Mouse (Mus musculus): ENCODE data around the gene Rnf39.

The Rnf39 gene

DNA sequence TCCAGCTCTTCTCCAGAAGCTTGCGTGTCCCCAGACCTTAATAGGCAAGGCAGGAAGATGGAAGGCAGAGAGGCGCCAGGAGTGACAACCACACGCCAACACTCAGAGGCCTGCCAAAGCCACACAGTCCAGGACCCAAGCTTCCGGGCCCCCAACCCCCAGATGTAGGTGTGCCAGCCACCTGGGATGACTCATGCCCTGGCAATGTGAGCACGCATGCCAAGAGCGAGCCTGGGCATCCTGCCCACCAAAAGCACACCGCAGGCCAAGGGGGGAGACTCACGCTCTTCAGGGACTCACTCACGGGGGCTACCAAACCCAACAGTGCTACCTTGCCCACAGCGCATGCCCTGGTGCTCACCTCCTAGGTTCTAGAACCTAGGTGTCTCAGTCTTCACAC lies 327 bp upstream of the Rnf39 start:
- DNase-seq: peak; percentile 61

DNA sequence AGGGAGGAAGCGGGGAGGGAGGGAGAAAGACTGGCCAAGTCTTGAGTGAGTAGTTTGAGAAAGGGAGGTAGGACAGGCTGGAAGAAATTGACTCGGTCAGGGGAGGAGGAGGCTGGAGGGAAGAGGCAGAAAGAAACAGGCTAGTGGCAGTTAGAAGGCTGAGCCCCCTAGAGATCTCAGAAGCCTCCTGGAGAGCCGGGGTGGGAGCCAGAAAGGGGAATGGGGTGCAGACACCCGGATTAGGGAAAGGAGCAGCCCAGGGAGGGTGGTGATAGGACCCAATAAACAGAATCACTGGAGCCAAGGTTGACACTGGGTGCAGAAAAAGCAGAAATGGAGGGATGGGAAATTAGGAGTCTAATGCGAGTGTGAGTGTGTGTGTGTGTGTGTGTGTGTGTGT lies 973 bp downstream of the Rnf39 start:
- DNase-seq: no peak

DNA sequence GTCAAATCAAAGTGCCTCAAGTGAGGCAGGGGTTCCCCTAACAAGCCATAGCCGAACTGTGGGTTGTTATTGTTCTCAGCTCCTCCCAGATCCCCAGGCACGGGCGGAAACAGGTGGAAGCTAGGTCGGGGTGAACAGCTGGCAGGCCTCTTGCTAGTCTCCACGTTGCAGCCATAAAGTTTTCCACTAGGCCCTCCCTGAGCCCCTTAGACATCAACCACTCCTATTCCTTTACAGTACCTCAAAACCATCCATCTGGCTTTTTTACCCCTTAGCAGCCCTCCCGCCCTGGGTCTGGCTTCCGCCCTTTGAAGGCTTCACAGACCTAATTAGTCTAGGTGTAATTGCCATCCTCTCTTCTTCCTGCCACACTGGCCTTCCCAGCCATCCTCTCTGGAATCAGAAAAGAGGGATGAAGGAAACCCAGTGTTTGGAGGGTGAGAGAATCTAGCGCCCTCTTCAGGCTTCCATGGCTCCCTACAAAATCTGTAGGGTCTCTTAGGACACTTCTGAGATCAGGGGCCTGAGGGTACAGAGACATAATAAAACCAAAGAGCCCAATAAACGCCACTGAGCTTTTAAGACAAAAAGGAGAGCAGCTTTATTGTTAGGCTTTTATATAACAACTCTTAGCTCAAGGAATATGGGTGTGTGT lies 1.5 kb downstream of the Rnf39 start:
- DNase-seq: no peak

DNA sequence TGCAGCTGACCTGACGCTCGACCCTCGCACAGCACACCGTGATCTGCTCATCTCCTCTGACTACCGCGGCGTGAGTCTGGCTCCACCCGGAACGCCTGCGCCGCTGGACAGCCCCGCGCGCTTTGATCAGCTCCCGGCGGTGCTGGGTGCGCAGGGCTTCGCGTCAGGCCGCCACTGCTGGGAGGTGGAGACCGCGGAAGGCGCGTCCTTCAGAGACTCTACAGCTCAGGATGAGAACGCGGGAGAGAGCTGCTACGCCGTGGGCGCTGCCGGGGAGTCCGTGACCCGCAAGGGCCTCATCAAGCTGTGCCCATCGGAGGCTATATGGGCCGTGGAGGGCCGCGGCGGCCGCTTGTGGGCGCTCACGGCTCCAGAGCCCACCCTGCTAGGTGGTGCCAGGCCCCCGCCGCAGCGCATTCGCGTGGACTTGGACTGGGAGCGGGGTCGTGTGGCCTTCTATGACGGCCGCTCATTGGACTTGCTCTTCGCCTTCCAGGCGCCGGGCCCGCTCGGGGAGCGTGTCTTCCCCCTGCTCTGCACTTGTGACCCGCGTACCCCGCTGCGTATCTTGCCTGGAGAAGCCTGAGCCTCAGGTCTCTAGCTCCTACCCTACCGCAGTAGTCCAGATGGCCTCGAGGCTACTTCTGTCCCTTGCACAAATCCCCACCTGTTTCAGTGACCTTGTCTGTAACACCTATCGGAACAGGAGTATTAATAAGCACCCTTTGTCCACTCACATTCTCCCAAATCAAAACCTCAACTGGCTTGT lies 4.5 kb downstream of the Rnf39 start:
- peak; percentile 67 for DNase-seq

DNA sequence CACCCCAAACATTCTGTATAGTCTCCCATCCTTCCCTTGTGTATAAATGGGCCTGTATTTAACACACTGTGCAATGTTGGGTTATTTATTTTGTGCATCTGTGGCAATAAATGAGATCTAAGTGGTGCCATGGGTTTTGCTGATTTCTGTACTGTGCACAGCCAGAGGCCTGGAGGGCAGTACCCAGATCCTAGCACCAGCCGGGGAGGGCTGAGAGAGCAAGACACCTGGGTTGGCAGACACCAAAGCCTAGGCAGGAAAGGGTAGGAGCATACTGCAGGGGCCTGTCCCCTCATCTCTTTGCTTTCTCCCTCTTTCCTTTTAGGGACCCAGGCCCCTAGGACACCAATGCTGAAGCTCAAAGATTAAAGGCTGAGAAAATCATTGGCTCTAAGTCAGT lies 5.6 kb downstream of the Rnf39 start:
- DNase-seq: no peak

DNA sequence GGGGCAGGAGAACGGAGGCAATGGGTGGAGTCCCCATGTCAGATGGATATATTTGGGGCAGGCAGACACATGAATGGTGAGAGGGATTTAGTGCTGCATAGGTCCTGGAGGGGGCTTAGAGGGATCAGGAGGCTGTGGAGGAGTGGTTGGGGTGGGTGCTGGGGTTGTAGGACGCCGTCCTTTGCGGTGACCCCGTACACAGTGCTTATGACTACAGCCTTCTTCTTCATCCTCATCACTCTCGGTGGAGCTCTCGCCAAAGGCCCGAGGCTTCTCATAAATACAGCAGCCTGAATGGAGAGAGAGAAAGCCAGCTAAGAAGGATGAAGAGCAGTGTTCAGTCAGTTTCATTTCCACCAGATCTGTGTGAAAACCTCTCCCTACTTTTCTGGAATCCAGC lies 6.5 kb downstream of the Rnf39 start:
- DNase-seq: no peak

DNA sequence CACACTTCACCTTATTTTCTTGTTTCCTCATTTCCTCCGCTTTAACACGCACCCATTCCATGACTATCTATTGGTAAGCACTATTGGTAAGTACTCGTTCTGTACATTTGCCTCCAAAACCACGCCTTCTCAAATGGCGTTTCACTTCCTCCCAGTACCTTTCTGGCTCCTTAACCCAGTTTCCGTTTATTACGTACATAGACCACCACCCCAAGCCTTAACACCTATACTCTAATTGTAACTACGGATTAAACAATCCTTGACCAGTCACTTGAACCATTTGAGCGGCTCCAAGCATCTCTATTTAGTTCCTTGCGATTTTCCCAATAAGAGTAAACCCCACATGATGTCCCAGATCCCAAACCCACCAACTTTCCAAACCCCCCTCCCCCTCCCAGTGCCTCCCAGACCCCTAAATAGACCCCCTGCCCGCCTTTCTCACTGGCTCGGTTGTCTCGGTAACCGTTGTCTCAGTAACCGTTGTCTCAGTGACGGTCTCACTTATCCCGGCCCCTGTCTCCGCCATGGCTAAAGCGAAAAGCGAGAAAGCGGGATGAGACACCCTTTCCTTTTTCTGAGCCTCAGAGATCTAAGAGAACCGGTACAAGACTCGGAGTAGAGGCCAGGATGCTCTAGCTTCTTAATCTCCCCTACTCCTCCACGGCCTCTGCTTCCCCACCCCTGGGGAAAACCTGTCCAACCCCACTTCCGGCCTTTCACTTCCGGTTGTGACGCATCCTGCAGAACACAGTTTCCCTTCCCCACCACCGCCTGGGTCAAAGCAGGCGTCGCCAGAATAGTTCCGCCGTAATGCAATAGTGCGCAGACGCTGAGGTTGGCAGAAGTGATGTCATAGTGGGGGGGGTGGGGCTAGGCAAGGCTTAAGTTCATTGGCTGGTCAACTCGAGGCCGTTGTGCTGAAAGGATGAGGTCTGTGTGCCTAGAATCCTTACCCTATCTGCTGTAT lies 8.5 kb downstream of the Rnf39 start, which contains the start of gene Ppp1r11:
TSS of gene Ppp1r11 (minus strand) at position 761 of the 967 bp plus-strand sequence.
- DNase-seq: peak; percentile 97

DNA sequence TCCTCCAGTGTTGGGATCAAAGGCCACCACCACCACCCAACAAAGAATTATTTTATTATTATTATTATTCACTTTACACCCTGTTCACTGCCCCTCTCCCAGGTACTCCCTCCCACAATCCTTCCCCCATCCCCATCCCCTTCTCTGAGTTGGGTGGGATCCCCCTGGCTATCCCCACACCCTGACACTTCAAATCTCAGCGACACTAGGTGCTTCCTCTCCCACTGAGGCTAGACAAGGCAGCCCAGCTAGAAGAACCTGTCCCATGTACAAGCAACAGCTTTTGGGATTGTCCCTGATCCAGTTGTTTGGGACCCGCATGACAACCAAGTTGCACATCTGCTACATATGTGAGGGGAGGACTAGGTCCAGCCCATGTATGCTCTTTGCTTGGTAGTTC lies 9.9 kb downstream of the Rnf39 start:
- no peak for DNase-seq

DNA sequence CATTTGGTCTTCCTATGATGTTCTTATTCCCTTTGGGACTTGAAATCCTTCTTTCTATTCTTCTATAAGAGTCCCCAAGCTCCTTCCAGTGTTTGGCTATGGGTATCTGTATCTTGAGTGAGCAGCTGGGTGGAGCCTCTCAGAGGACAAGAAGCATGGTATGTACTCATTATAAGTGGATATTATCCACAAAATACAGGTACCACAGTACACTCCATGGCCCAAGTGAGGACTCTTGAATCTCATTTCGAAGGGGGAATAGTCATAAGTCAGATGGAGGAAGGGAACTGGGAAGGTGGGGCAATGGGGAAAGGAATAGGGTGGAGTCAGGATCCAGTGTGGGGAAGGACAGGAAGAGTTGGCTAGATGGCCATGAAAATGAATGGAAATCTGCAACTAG lies 10.3 kb downstream of the Rnf39 start:
- no peak for DNase-seq

DNA sequence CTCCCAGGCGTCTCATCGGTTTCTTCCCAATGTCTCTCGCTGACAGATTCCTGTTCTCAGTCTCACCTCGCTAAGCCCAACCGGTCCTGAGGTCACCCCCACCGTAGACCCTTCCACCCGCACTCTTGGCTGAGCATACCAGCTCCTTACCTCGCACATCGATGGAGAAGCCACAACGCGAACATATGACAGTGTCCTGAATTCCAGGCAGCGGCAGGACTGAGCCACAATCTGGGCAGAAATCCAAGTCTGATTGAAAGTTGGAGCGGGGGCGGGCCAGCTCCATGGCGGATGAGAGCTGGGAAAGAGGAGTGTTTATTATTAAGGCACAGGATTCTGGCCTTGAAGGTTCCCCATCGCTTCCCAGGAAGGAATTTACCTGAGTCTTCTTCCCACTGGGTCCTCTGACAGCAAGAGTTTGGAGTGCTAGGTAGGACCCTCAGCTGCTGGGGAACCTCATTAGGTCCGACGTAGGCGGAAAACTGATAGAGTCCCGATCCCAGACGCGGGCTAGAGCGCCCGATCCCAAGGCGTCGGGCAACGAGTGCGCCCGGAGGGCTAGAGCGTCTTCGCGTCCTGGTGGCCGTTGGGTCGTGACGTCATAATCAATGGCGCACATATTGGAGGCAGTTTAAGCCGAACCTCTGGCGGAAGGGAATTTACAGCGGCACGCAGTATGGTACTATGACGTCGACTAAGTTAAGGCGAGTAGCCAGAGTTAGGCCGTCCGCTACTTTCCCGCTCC lies 15.5 kb downstream of the Rnf39 start, which contains the start of the genes Znrd1 and Znrd1as:
TSS of gene Znrd1 (minus strand) at position 561 of the 745 bp plus-strand sequence.
TSS of gene Znrd1as (plus strand) at position 594 of the 745 bp plus-strand sequence.
- peak; percentile 98 for DNase-seq

DNA sequence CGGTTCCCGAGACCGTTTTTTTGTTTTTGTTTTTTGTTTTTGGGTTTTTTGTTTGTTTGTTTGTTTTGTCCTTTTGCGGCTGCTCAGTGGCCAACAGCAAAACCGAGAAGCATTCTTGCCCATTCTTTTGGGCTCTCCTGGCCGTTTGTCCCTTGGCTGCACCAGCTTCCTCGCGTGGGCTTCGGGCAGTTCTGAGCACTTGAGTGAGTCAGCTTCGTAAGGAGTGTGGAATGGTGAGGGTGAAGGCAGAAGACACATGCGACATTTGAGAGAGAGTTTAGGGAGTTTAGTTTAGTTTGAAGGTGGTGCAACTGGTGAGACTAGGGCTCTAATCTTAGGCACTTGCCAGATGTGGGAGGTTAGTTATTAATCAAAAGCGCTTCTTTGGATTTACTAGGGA lies 16.2 kb downstream of the Rnf39 start:
- no peak for DNase-seq

DNA sequence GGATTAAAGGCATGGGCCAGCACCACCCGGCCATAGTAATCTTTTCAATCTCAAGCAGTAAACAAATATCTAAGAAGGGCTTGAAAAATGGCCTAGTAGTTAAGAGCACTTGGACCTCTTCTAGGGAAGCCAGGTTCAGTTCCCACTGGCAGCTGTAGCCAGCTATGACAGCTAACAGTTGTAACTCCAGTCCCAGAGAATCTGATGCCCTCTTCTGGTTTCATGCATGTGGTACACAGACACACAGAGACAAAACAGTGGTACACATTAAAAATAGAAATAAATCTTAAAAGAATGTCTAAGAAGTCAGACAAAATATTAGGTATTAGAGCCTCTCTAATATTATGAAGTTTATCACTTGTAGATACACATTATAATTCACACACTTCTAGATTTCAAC lies 18.4 kb downstream of the Rnf39 start:
- DNase-seq: no peak

DNA sequence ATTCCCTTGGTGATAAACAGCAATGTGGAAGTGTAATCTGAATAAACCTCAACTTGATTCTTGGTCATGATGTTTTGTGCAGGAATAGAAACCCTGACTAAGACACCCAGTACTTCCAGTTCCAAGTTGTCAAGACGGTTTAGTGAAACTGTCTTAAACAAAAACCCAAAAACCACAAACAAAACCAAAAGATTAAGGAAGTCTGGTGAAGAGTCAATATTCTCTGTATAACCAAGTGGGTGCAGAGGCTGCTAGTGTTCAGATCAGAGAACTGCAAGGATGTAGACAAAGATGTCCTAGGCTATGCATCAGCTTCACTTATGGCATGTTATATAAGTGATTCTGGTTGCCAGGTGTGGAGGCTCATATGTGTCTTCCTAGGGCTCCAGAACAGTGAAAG lies 24.2 kb downstream of the Rnf39 start:
- DNase-seq: no peak

DNA sequence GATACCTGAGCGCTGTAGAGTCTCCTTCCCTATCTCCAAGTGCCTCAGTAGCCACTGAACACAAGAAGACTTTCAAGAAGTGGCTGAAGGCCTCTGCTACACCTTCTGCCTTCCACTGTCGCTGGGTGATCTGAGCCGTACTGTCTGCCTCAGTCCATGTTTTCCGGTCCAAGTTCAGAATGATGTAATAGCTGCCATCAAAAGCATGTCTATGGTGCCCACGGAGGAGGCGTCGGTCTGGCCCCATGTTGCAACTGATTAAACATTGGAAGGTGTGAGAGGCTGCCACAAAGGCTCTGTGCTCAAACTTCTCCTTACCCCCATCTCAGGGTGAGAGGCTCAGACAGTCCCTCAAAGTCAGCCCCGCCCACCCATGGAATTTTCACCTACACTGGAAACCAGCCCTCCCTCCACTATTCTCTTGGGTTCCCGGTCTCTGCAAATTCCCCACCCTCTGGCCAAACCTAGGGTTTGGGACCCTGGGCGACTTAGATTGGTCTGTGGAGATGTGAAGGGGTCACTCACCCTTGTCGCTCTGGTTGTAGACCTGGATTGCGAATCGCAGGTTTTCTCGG lies 27.7 kb downstream of the Rnf39 start:
- DNase-seq: no peak

DNA sequence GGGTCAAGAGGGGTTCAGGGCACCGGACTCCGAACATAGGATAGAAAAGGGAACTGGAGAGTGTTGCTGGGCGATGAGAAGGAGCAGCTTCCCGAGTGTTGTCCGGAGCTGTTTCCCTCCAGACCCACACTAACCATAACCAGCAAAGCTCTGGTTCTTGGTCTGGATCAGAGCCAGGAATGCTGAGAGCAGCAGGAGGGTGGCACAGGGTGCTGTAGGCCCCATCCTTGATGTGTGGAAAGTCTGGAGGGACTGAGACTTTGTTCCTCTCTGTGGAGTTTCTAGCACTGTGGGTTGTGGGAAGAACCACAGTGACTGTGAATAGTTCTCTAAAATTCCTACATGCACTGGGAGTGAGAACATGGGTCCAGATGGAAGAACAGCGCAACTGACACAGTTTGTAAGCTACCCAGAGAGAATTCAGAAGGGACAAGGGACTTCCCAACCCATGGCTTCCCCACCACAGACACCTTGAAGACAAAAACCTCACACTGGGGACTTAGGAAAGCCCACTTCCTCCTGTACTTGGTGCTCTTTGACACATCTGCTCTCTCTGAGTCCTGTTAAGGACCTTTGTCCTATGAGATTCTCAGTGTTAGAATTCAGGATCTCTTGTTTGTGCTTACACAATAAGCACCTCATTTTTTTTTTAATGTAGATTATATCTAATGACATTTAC lies 28.6 kb downstream of the Rnf39 start:
- DNase-seq: no peak

DNA sequence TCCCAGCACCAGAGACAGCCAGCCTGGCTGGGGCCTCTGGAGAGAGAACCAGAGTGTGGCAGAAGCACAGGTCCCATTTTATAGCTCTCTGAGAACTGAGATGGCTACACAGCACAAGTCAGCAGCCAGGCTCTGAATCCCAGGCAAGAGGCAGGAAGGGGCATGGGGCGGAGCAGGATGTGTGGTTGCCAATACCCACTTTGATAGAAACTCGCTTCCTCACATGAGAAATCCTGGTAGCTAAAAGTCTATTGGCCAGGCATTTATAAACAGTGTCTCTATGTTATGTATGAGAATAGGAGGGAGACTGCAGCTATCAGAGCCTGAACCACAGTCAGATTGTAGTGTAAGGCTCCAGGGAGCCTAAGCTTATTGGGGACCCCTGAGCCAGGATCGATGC lies 30.1 kb downstream of the Rnf39 start:
- no peak for DNase-seq

DNA sequence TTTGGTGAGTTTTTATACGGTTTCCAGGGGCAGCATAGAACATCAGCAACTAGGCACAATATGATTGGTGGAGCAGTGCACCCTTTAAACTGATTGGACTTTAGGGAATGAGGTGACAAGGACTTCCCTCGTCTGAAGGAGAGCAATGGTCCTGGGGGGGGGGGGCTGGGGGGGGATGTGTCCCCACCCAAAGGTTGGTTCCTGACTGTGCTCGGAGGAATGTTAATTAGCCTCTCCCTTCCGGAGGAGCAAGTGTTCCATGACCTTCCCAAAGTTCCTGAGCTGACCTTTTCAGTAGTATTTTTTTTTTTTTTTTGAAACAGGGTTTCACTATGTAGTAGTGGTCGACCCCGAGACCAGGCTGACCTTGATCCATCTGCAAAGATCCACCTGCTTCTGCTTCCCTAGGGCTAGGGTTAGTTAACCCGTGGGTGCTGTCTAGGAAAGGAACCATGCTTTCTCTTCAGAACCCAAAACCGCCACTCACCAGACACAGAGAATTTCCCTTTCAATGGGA lies 30.6 kb downstream of the Rnf39 start:
- no peak for DNase-seq

DNA sequence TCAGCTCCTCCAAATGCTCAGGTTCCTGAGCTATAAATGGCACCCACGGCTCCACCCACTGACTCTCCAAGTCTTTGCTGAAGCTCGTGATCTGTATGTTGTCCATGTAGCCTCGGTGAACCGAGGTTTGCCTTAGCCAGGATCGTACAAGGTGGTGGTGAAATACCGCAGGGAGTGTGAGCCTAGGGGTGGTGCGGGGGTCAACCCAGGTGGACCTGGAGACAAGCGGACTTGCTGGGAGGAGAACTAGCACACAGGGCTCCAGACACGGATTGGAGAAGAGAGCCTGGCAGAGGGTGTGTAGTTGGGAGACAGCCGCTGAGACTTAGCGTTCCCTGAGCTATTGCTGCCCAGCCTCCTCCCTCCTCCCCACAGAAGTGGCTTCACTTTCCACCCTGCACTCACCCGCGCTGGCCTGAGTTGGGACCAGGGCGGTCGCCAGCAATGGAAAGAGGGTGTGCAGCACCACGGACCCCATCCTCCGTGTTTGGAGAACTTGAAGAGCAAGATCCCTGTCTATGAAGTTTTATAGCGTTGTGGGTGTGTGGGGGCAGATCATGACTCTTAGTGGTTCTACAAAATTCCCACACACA lies 38.6 kb downstream of the Rnf39 start, which contains the start of gene 2410137M14Rik:
TSS of gene 2410137M14Rik (minus strand) at position 17 of the 593 bp plus-strand sequence.
- no peak for DNase-seq

DNA sequence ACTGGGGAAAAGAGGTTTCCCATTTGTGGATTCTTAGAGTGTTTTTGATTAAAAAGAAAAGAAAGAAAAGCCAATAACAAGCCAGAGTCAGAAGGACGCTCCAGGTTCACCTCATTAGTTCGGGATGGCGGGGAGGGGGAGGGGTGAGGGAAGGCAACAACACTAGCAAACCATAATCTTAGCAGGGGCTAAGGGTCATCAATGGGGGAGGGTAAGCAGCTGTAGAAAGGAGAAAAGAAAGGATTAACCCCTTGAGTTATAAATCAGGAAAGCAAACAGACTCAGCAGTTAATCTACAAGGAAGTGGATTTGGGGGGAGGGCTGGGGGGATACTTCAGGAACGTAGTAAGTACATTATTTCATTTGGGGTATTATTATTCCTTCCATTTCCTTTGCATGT lies 39.1 kb downstream of the Rnf39 start:
- DNase-seq: no peak

DNA sequence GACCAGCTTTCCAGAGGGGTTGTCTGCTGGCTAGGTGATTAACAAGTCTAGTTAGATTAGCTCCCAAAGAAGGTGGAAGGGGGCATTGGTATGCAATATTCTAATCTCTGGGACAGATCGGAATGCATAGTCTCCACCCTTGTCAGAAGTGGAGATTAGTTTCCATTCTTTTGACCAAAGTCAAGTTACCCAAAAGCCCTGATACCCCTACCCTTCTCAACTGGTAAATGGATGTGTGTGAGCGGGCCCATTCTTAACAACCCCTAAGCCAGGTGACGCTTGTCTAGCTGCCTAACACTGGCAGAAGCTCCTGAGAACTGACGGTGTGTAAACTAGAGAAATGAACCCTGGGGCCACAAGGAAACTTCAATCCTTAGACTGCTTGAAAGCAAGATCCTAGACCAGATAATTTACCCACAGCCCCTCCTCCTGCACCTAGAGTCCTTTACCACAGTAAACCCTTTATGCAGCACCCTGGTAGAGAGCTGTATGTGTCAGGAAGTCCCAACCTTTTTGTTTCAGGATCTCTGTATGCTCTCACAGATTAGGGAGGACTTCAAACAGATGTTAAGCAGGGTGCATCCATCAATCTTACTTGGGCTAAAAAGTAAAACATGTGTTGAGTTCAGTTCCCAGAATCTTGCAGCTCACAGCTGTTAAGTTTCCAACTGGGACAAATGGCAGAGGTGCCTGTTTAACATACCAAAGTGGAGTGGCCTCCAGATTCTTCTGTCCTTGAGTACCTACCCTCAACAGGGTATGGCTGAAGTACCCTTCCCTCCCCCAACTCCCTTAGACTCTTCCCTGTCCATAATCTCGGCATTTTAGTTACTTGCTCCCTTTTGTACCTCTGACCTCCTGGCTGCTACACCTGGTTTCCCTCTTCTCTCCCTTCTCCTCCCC lies 39.8 kb downstream of the Rnf39 start:
- no peak for DNase-seq
